Mouse (Mus musculus): Measurements from ENCODE around the gene Mbnl2.

DNA sequence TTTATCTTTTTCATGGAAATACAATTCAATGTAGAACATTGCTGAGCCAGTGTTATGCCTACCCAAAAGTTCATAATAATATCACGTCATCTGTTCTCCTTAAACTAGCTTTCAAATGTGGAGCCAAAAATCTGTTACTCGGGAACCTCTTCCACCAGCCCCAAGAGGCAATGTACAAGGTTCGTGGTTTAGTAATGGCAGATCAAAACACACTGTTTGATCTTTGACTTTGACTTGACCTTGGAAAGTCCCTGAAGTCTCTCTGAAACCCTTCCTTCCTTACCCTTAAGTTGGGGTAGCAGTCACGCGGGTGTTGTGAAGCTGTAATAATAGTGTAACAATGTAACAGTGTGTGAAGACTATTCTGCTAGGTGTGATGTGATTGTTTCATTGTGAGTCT, 93.0 kb downstream of the Mbnl2 start:
- TF ChIP-seq CTCF (IDR thresholded peaks at IDR 0.05; ENCODE audit: control insufficient read depth, insufficient read depth, low read length) = no peak
- no peak for TF ChIP-seq POLR2A (IDR thresholded peaks at IDR 0.05; ENCODE audit: borderline replicate concordance, control insufficient read depth, low read depth, low read length)
